Mouse (Mus musculus) embryonic facial prominence, embryonic 14.5 days (tissue): Measurements from ENCODE around the gene 2810408A11Rik. TPM values are rescaled to one million over a fixed set of nuclear protein-coding genes. Genes with fewer than 3 reads are reported as not detected.

Experiments used
- ATAC-seq: fragments of 200-750 bp; cut with Nextera tagmentation; 2 replicates; pipeline ENCODE4 v1.8.0; 2017; ENCODE audit warnings: low read depth, moderate number of reproducible peaks, moderate TSS enrichment
- DNase-seq: peaks from one replicate; pipeline ENCODE4 v3.0.0-alpha.2; 2015; ENCODE audit warnings: low spot score
- H3K27ac ChIP-seq: fragments of 300-500 bp; sonication (generic); replicated peaks from 2 replicates; pipeline ENCODE4 v1.5.1; 2014; ENCODE audit warnings: low read depth, mild to moderate bottlenecking, low read length, moderate library complexity
- H3K27me3 ChIP-seq: fragments of 300-500 bp; sonication (generic); replicated peaks from 2 replicates; pipeline ENCODE4 v1.6.1; 2014; ENCODE audit warnings: low read length; ENCODE audit not compliant: control insufficient read depth, insufficient read depth
- H3K36me3 ChIP-seq: fragments of 300-500 bp; sonication (generic); 2 replicates; pipeline ENCODE4 v1.6.1; 2014; ENCODE audit warnings: low read length, mixed read lengths; ENCODE audit not compliant: control insufficient read depth, insufficient read depth
- H3K4me1 ChIP-seq: fragments of 300-500 bp; sonication (generic); 2 replicates; pipeline ENCODE4 v1.6.1; 2014; ENCODE audit warnings: antibody characterized with exemption, low read length; ENCODE audit not compliant: control insufficient read depth, insufficient read depth
- H3K4me2 ChIP-seq: fragments of 300-500 bp; sonication (generic); 2 replicates; pipeline ENCODE4 v1.6.1; 2014; ENCODE audit warnings: low read depth, mild to moderate bottlenecking, low read length, moderate library complexity, mixed read lengths
- H3K4me3 ChIP-seq: fragments of 300-500 bp; sonication (generic); 2 replicates; pipeline ENCODE4 v1.5.1; 2014; ENCODE audit warnings: low read depth, mild to moderate bottlenecking, low read length
- H3K9ac ChIP-seq: fragments of 300-500 bp; sonication (generic); 2 replicates; pipeline ENCODE4 v1.6.1; 2014; ENCODE audit warnings: low read depth, mild to moderate bottlenecking, low read length, moderate library complexity, mixed read lengths
- H3K9me3 ChIP-seq: fragments of 300-500 bp; sonication (generic); 2 replicates; pipeline ENCODE4 v1.6.1; 2016; ENCODE audit warnings: low read length; ENCODE audit not compliant: control insufficient read depth
- WGBS: fragments of 180-500 bp; shearing (Covaris S2); extraction: QIAGEN DNeasy Blood & Tissue Kit; methylation state at CpG from one replicate; pipeline ENCODE4 v1.1.7; 2014; 5-methylcytosine and 5-hydroxymethylcytosine counted together
- polyA plus RNA-seq: library from polyadenylated mRNA; unstranded; fragments of >200 nt; fragmentation: Nextera tagmentation; extraction: Ambion mirVana; gene quantifications from 2 replicates; pipeline ENCODE4 v1.2.1, GENCODE M21; 2014

2810408A11Rik gene
- polyA plus RNA-seq, 1 experiment from 2014 or later = 5.7 TPM

GRCm38 (mm10) chr11:69876867-69877266 lies 23.9 kb downstream of the 2810408A11Rik start:
- H3K4me1 ChIP-seq = peaks cover 38% of the 10 kb centered on the region
- H3K9ac ChIP-seq = peak overlapping the region; percentile 14; the same call in 1 of the 2 replicates
- H3K9me3 ChIP-seq = no peaks in the 10 kb centered on the region
- peak overlapping the region; percentile 22; the same call in 1 of the 2 replicates for H3K4me3 ChIP-seq
- no peaks in the 10 kb centered on the region for H3K27me3 ChIP-seq
- DNase-seq = peak; percentile 91
- H3K27ac ChIP-seq = peak overlapping the region; percentile 81
- WGBS = 1% methylated on average over 8 of the region's 12 CpGs
- H3K4me2 ChIP-seq = peak overlapping the region; percentile 48
- H3K36me3 ChIP-seq = no peaks in the 10 kb centered on the region
- peak; percentile 42 for ATAC-seq

GRCm38 (mm10) chr11:69876186-69876585 lies 24.6 kb downstream of the 2810408A11Rik start:
- no peak overlapping the region for H3K9ac ChIP-seq
- 0 out of 2 replicates have a peak, but pooled peaks have one; percentile 12 for ATAC-seq
- no peaks in the 10 kb centered on the region for H3K27me3 ChIP-seq
- H3K4me3 ChIP-seq = no peak overlapping the region
- H3K4me2 ChIP-seq = peak overlapping the region; percentile 48; the same call in 1 of the 2 replicates
- peak overlapping the region; percentile 81 for H3K27ac ChIP-seq
- WGBS = 40% methylated on average over 7 of the region's 7 CpGs
- no peaks in the 10 kb centered on the region for H3K36me3 ChIP-seq
- H3K9me3 ChIP-seq = no peaks in the 10 kb centered on the region
- H3K4me1 ChIP-seq = peaks cover 31% of the 10 kb centered on the region
- DNase-seq = peak; percentile 85

DNA sequence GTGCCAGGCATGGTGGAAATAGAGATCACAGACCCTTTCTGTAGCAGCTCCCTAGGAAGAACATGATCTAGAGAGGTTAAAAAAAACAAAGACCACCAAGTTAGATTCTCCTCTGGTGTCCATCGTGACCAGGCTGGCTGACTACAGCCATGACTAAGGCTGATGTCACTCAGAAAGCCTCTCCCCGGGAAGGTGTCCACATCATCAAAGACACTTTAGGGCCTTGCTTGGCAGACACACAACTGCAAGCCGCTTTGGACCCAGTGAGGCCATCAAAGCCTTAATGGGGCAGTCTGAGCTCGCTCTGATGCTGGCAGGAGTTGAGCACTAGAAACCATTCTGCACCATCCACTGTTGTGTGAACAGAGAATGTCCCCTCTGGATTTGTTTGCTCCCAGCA lies 28.3 kb downstream of the 2810408A11Rik start:
- no peak overlapping the region for H3K4me3 ChIP-seq
- H3K9ac ChIP-seq = no peak overlapping the region
- WGBS = 79% methylated on average over 4 of the region's 4 CpGs
- ATAC-seq (no peak), DNase-seq (no peak)
- H3K27ac ChIP-seq = no peak overlapping the region
- no peaks in the 10 kb centered on the region for H3K9me3 ChIP-seq
- no peak overlapping the region for H3K4me2 ChIP-seq
- peaks cover 13% of the 10 kb centered on the region for H3K4me1 ChIP-seq
- no peaks in the 10 kb centered on the region for H3K36me3 ChIP-seq
- H3K27me3 ChIP-seq = no peaks in the 10 kb centered on the region

- Histone ChIP-seq H3K36me3 (no peaks in the 10 kb centered on the region), H3K4me1 (peaks cover 8% of the 10 kb centered on the region; the same call in 1 of the 2 replicates), H3K27me3 (no peaks in the 10 kb centered on the region), H3K4me2 (no peak overlapping the region), H3K4me3 (no peak overlapping the region), H3K9me3 (no peaks in the 10 kb centered on the region), H3K9ac (no peak overlapping the region), H3K27ac (no peak overlapping the region)
- 87% methylated on average over 7 of the region's 7 CpGs for WGBS
- DNase-seq (no peak), ATAC-seq (no peak)
These were observed 29.0 kb downstream of the 2810408A11Rik start for GRCm38 (mm10) chr11:69871822-69872221.

GRCm38 (mm10) chr11:69870289-69871069 lies 30.3 kb downstream of the 2810408A11Rik start:
- WGBS = 89% methylated on average over 2 of the region's 2 CpGs
- no peaks in the 10 kb centered on the region for H3K27me3 ChIP-seq
- H3K4me2 ChIP-seq = no peak overlapping the region
- no peaks in the 10 kb centered on the region for H3K4me1 ChIP-seq
- no peak overlapping the region for H3K9ac ChIP-seq
- no peaks in the 10 kb centered on the region for H3K36me3 ChIP-seq
- H3K4me3 ChIP-seq = no peak overlapping the region
- no peak overlapping the region for H3K27ac ChIP-seq
- DNase-seq = no peak
- no peaks in the 10 kb centered on the region for H3K9me3 ChIP-seq
- ATAC-seq = no peak

GRCm38 (mm10) chr11:69867335-69867734 lies 33.5 kb downstream of the 2810408A11Rik start:
- Histone ChIP-seq H3K27ac (no peak overlapping the region), H3K4me1 (no peaks in the 10 kb centered on the region), H3K9ac (no peak overlapping the region), H3K27me3 (no peaks in the 10 kb centered on the region), H3K9me3 (no peaks in the 10 kb centered on the region), H3K36me3 (no peaks in the 10 kb centered on the region), H3K4me2 (no peak overlapping the region), H3K4me3 (no peak overlapping the region)
- 72% methylated on average over 9 of the region's 9 CpGs for WGBS
- ATAC-seq = no peak
- no peak for DNase-seq

GRCm38 (mm10) chr11:69865561-69865960 lies 35.2 kb downstream of the 2810408A11Rik start:
- no peak overlapping the region for H3K4me3 ChIP-seq
- no peaks in the 10 kb centered on the region for H3K27me3 ChIP-seq
- ATAC-seq = no peak
- no peak overlapping the region for H3K9ac ChIP-seq
- H3K4me2 ChIP-seq = no peak overlapping the region
- no peaks in the 10 kb centered on the region for H3K9me3 ChIP-seq
- 81% methylated on average over 9 of the region's 9 CpGs for WGBS
- H3K27ac ChIP-seq = no peak overlapping the region
- H3K36me3 ChIP-seq = no peaks in the 10 kb centered on the region
- DNase-seq = no peak
- no peaks in the 10 kb centered on the region for H3K4me1 ChIP-seq

GRCm38 (mm10) chr11:69864138-69864860 lies 36.5 kb downstream of the 2810408A11Rik start:
- Histone ChIP-seq H3K36me3 (no peaks in the 10 kb centered on the region), H3K9ac (no peak overlapping the region), H3K9me3 (no peaks in the 10 kb centered on the region), H3K27ac (no peak overlapping the region), H3K4me2 (no peak overlapping the region), H3K4me3 (no peak overlapping the region), H3K27me3 (peaks cover under 1% of the 10 kb centered on the region; the same call in 1 of the 2 replicates), H3K4me1 (no peaks in the 10 kb centered on the region)
- ATAC-seq = no peak
- WGBS = 48% methylated on average over 8 of the region's 8 CpGs
- no peak for DNase-seq
